Mouse (Mus musculus): Measurements from ENCODE around the gene Fgd5.

DNA sequence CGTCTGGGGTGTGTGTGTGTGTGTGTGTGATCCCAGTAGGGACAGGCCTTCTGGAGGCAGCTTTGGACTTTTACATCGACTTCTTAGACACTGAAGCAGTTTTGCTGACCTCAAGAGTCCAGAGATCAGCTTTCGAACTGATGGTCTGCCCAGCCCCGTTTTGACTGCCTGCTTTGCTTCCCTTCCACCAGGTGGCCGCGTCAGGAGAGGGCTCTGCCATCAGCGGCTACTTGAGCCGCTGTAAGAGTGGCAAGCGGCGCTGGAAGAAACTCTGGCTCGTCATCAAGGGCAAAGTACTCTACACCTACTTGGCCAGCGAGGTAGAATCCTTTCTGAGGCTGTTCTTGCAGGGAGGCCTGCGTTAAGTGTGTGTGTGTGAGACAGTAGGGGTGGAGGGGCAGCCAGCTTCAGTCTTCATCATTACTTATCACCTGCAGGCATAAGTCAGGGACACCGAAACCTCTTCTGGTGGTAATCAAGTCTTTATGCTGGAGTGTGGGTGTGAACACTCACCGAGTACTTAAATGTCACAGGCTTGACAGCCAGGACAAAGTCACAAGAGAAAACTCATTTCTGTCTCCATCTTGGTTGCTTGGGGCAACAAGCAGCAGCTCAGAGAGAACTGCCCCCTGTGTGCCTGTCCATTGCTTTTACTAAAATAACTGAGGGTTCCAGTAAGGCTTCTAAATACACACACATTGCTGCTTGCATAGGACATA is 92.6 kb downstream of the Fgd5 start:
- TF ChIP-seq CTCF (IDR thresholded peaks at IDR 0.05; ENCODE audit: control insufficient read depth, insufficient read depth, low read length), result no peak
- TF ChIP-seq POLR2A (IDR thresholded peaks at IDR 0.05; ENCODE audit: borderline replicate concordance, control insufficient read depth, low read depth, low read length), result no peak

Data from bone marrow, adult 2 months (tissue).